Mouse (Mus musculus) thymus, postnatal 25 days (tissue): ENCODE measurements around the gene Stx2.

Experiments used
- DNase-seq: peaks from one replicate; pipeline ENCODE4 v3.0.0; 2022

Stx2 gene

GRCm38 (mm10) chr5:128951472-128951871 is 56.9 kb downstream of the Stx2 start:
- DNase-seq = no peak

GRCm38 (mm10) chr5:128947093-128947492 is 61.3 kb downstream of the Stx2 start:
- DNase-seq = peak; percentile 2

- no peak for DNase-seq
These were observed 67.9 kb downstream of the Stx2 start for GRCm38 (mm10) chr5:128940436-128940835.

- no peak for DNase-seq
These were observed 72.9 kb downstream of the Stx2 start for GRCm38 (mm10) chr5:128935359-128935899.
